22 mouse cellular contexts compared by ENCODE assay signal in the genomic region with DNA sequence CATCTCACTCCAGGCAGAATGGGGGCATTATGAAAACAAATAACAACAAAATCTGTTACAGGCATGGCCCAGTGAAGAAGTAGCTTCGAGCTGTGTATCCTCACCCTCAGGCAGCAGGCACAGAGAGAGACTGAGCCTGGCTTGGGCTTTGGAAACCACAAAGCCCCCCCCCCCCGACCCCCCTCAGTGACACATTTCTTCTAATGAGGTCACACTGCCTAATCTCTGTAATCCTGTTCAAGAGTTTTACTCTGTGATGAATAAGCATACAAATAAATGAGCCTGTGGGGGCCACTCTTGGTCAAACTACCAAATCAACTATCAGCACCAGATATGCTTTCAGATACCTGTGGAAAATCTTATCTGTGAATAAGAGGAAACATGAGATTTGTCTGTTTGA.
"Had no signal": no experiment of that assay in that cellular context is flagged by ENCODE, and none has a peak within 500 bp of the region (broad histone marks: within the 10 kb centered on the region; RNA-seq: fewer than 3 reads in every experiment).

No protein-coding gene starts in this region.

- ATAC-seq: hindbrain, embryonic 16.5 days; hindbrain, postnatal 0 days; inflammation-experienced regulatory T-cells, adult 6 months; intestine, embryonic 15.5 days; intestine, embryonic 16.5 days; intestine, postnatal 0 days had no signal

- DNase-seq: heart, postnatal 10 days; heart, postnatal 14 days; heart, postnatal 36 days; heart, postnatal 4 days; kidney, adult 11 months; kidney, adult 18-20 months; kidney, adult 2 months; kidney, adult 8-10 months; kidney, adult 9 months; kidney, postnatal 10 days; kidney, postnatal 14 days; kidney, postnatal 25 days; kidney, postnatal 36 days; kidney, postnatal 4 days; layer of hippocampus, adult 9-11 months; layer of hippocampus, postnatal 36 days had no signal
